Mouse (Mus musculus): ENCODE measurements around the gene Lim2. TPM values are rescaled to one million over a fixed set of nuclear protein-coding genes. Genes with fewer than 3 reads are reported as not detected.
"Not testable (repeated sequence)": the region's sequence is repeated elsewhere in the genome, so short reads cannot be mapped to it uniquely, and the experiment has no call there.

Gene Lim2
- polyA plus RNA-seq (2012; rRNA removed), result not detected in 2 replicates

- no peak for DNase-seq (ENCODE audit: low spot score)
Measured at GRCm38 (mm10) chr7:43427406-43427805, at the start of gene Lim2. Gene Lim2, plus strand, starts transcription at chr7:43427670.

- no peak for DNase-seq (ENCODE audit: low spot score)
Measured at GRCm38 (mm10) chr7:43378226-43378625, 49.2 kb upstream of the Lim2 start.

DNA sequence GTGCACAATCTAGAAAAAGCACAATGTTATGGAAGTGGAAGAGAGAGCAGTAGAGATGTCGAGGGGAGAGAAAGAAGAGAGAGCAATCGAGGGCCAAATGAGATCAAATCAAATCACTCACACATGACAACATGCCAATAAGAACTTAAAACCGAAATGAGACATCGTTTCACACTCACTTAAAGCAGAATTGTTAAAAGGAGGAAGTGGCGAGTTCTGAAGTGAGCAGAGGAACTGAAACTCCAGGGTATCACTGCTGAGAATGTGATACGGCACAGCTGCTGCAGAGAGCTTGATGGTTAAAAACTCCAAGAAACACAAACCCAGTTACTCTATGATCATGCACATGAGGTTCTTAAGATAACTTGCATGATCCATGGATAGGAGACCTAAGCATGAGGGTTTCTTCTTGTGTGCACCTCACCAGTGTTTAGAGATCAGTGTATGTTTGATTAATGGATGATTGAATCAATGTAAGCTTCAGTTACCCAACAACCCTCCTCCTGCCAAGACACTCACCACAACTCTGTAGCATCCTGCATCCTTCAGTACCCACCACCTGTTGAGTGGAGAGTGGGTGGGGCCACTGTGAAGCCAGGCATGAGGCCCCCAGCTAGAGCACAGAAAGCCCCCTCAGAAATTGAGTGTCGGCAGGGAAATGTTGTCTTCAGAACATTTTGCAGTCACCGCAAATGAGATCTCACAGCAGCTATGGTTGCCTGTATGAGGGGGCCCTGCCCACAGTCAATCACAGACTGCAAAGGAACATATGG lies 34.9 kb upstream of the Lim2 start:
- DNase-seq (ENCODE audit: low spot score), result no peak

GRCm38 (mm10) chr7:43399501-43399900 lies 28.0 kb upstream of the Lim2 start:
- DNase-seq (ENCODE audit: low spot score), result no peak

DNA sequence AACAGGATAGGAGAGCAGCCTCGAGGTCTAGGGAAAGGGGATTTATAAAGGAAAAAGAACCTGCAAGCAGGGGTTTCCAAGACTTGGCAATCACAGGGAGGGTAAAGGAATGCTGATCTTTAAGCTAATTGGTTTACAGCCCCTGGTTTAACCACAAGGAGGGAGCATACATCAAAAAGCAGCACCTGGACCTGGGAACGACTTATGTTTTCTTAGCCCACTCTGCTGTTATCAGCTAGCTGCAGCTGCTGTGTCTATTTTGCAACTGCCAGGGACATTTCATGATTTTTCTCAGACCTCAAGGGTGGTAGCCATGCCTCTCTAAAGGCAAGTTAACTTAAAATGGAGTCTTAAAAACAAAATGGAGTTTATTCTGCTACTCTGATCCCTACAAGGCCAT lies 24.8 kb upstream of the Lim2 start:
- no peak for DNase-seq (ENCODE audit: low spot score)

DNA sequence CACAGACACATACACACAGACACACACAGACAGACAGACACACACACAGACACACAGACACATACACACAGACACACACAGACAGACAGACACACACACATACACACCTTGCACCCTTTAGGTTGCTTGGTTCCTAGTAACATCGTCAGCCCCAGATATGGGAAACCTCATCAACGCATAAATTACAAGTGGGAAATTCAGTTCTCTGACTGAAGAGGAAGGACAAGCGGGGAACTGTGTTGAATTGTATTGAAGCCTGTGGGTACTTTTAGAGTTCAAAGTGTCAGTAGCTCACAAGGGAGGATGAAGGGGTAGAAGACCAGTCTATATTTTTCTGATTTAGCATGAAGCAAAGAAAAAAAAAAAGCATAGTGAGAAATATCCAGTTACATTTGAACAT lies 19.9 kb upstream of the Lim2 start:
- DNase-seq (ENCODE audit: low spot score), result no peak

GRCm38 (mm10) chr7:43408131-43408553 lies 19.3 kb upstream of the Lim2 start, which contains the start of gene Siglecg:
Gene Siglecg, plus strand, starts transcription at chr7:43408204.
- DNase-seq (ENCODE audit: low spot score), result no peak

GRCm38 (mm10) chr7:43409084-43409483 lies 18.4 kb upstream of the Lim2 start:
- no peak for DNase-seq (ENCODE audit: low spot score)

GRCm38 (mm10) chr7:43411724-43412123 lies 15.7 kb upstream of the Lim2 start:
- not testable (repeated sequence) for DNase-seq (ENCODE audit: low spot score)

- no peak for DNase-seq (ENCODE audit: low spot score)
Measured at GRCm38 (mm10) chr7:43417298-43417697, 10.2 kb upstream of the Lim2 start.

GRCm38 (mm10) chr7:43422995-43423617 lies 4.4 kb upstream of the Lim2 start:
- peak; percentile 76 for DNase-seq (ENCODE audit: low spot score)

GRCm38 (mm10) chr7:43423991-43424625 lies 3.4 kb upstream of the Lim2 start:
- no peak for DNase-seq (ENCODE audit: low spot score)

GRCm38 (mm10) chr7:43429500-43429899 lies 2.0 kb downstream of the Lim2 start:
- DNase-seq (ENCODE audit: low spot score), result no peak

- no peak for DNase-seq (ENCODE audit: low spot score)
Measured at GRCm38 (mm10) chr7:43432891-43433290, 5.4 kb downstream of the Lim2 start.

GRCm38 (mm10) chr7:43434676-43435075 lies 7.2 kb downstream of the Lim2 start:
- no peak for DNase-seq (ENCODE audit: low spot score)

- no peak for DNase-seq (ENCODE audit: low spot score)
Measured at GRCm38 (mm10) chr7:43436341-43437255, 9.1 kb downstream of the Lim2 start, which contains the start of gene Nkg7. Gene Nkg7, plus strand, starts transcription at chr7:43437073.

- no peak for DNase-seq (ENCODE audit: low spot score)
Measured at GRCm38 (mm10) chr7:43438611-43439010, 11.1 kb downstream of the Lim2 start.

GRCm38 (mm10) chr7:43440482-43440881 lies 13.0 kb downstream of the Lim2 start, which contains the start of gene Cldnd2:
Gene Cldnd2, plus strand, starts transcription at chr7:43440782.
- no peak for DNase-seq (ENCODE audit: low spot score)

DNA sequence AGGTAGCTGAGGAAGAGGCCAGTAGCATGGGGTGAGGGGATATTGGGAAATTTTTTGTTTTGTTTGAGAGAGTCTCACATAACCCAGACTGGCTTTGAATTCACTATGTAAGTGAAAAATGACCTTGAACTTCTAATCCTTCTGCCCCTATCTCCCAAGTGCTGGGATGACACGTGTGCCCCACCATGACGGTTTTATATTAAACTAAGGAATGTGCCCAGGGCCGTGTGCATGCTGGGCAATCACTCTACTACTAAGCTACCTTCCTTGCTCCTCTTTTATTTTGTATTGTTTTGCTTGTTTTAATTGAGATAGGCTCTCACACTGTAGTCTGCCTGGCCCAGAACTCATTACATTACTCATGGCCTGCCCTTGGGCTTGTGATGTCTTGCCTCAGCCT lies 13.6 kb downstream of the Lim2 start:
- no peak for DNase-seq (ENCODE audit: low spot score)

DNA sequence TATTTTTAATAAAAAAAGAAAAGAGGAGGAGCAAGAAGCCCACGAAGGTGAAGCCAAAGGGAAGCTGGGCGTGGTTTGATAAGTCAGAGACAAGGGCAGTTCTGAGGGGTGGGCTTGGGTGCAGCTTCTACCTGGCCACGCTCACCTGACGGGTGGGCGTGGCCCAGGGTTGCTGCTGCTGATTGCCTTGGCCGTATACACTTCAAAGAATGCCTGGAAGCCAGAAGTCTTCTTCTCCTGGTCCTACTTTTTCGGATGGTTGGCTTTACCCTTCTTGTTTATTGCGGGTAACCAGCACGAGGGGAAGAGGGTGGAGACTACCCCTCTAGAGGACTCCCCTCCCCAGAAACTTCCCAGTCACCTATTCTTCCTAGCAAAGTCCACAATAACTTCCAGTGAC lies 15.2 kb downstream of the Lim2 start:
- no peak for DNase-seq (ENCODE audit: low spot score)

DNA sequence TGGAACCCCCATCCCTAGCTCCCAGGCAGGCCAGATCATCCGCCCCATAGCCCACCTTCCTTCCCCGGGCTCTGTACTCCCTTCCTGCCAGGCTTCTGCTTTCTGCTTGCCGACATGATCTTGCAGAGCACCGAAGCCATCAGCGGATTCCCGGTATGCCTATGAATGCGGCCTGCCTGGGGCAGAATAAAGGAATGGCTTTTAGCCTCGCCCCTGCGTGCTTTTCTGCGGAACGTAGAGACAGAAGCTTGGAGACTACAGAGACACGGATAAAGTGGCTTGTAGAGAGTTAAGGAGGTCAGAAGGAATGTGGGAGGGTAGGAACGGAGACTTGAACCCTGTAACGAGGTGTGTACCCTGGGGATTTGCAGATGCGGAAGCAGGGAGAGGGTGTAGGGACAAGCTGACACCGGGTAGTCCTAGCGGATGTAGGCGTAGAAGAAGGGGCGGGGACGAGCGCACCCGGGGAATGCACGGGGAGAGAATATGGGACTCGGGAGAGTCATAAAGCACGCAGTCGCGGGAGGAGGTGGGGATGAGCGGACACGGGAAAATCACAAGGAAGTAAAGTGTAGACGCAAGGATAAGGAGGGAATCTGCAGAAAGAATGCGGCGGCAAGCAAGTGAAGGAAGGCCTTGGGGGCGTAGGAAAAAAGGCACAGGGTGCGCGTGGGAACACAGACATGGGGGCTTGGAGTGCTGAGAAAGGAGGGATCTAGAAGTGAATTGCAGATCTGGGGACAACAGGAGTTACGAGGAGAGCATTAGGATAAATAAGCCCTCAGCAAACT lies 15.9 kb downstream of the Lim2 start:
- peak; percentile 70 for DNase-seq (ENCODE audit: low spot score)

All from urinary bladder, adult 2 months (tissue).